Mouse (Mus musculus): Measurements from ENCODE around the gene Pik3r2. TPM values are rescaled to one million over a fixed set of nuclear protein-coding genes. Genes with fewer than 3 reads are reported as not detected.

Pik3r2 gene
- polyA plus RNA-seq, 1 experiment, result 130 TPM

DNA sequence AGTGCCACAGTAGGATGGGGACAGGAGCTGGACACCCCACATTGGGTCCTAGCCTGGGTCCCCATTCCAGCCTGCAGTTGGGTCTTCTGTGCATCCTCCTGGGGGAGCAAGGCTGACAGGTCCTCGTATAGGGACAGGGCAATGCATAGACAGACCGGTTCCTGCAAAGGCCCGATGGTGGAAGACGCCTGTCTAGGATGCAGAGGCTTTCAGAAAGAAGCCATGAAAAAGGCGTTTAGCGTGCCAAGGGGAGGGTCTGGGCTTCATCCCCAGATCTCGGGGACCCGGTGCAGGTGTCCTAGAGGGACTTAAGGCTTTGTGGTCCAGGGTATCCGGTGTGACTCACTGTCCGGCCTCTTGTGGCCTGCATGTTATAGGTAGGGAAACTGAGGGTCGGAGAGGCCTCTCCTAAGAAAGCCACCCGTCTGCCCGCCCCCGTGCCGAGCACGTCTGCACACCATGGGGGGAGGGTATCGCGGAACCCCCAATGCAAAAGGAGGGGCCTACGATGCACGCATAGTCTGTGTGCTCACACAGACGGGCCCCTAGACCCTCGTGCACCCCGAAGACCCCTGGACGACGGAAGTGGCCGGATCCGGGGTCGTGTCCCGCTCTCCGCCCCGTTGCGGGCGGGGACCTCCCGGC, 540 bp downstream of the Pik3r2 start:
- H3K4me3 ChIP-seq, result peak overlapping the region; percentile 92
- H3K4me2 ChIP-seq (ENCODE audit: low read depth), result peak overlapping the region; percentile 93
- peak overlapping the region; percentile 44 for H3ac ChIP-seq (ENCODE audit: control insufficient read depth, insufficient read length)
- no peaks in the 10 kb centered on the region for H3K27me3 ChIP-seq (ENCODE audit: control insufficient read depth, insufficient read depth, insufficient read length)
- TF ChIP-seq CEBPB (IDR thresholded peaks at IDR 0.05; ENCODE audit: insufficient read depth, poor library complexity, severe bottlenecking) (no peak), REST (IDR thresholded peaks at IDR 0.05; ENCODE audit: insufficient read depth, insufficient read length) (no peak), MYOG (IDR thresholded peaks at IDR 0.05; ENCODE audit: control insufficient read depth in 1 of 3, insufficient read depth in 1 of 3, insufficient read length in 2 of 3, low read depth in 2 of 3) (no peak), TCF3 (IDR thresholded peaks at IDR 0.05; ENCODE audit: insufficient read length, low read depth) (no peak), SRF (IDR thresholded peaks at IDR 0.05; ENCODE audit: control insufficient read depth, insufficient read length, low read depth) (no peak), POLR2AphosphoS2 (IDR thresholded peaks at IDR 0.05; ENCODE audit: insufficient read length, low read depth) (no peak)
- H3K36me3 ChIP-seq (ENCODE audit: control insufficient read depth, insufficient read depth), result no peaks in the 10 kb centered on the region
- peaks cover 21% of the 10 kb centered on the region for H3K79me2 ChIP-seq (ENCODE audit: control insufficient read depth, insufficient read depth)

DNA sequence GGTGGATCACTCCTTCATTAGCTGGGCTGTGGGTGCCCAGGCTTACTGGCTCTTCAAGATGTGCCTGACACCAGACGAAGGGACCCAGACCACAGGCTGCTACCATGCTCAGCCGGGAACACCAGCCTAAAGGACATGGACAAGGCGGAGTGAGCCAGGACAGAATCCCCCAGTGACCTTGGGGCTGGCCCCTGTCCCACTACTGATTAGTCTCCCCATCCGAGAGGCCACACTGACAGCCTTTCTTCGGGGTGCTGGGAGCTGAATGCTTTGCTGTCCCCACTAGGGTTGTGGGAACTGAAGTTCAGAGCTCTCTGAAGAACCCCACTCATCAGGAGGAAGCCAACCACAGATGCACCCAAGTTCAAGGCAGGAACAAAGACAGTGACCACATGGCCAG, 1.3 kb downstream of the Pik3r2 start:
- H3K27me3 ChIP-seq (ENCODE audit: control insufficient read depth, insufficient read depth, insufficient read length), result no peaks in the 10 kb centered on the region
- H3K4me3 ChIP-seq, result peak overlapping the region; percentile 92

GRCm38 (mm10) chr8:70774740-70775139, 1.8 kb downstream of the Pik3r2 start:
- TF ChIP-seq SRF (IDR thresholded peaks at IDR 0.05; ENCODE audit: control insufficient read depth, insufficient read length, low read depth), result no peak
- no peak for TF ChIP-seq POLR2AphosphoS2 (IDR thresholded peaks at IDR 0.05; ENCODE audit: insufficient read length, low read depth)
- no peak for TF ChIP-seq TCF3 (IDR thresholded peaks at IDR 0.05; ENCODE audit: insufficient read length, low read depth)
- TF ChIP-seq CEBPB (IDR thresholded peaks at IDR 0.05; ENCODE audit: insufficient read depth, poor library complexity, severe bottlenecking), result no peak
- TF ChIP-seq MAX (IDR thresholded peaks at IDR 0.05; ENCODE audit: low read depth), result no peak
- no peak for TF ChIP-seq POLR2A (IDR thresholded peaks at IDR 0.05; ENCODE audit: insufficient read length, low read depth)
- TF ChIP-seq E2F4 (IDR thresholded peaks at IDR 0.05; ENCODE audit: insufficient read depth), result no peak
- no peak for TF ChIP-seq MYOD1 (IDR thresholded peaks at IDR 0.05; ENCODE audit: control insufficient read depth in 1 of 3, insufficient read length in 2 of 3, low read depth in 2 of 3)
- TF ChIP-seq USF1 (IDR thresholded peaks at IDR 0.05; ENCODE audit: low read depth), result no peak
- no peak for TF ChIP-seq TCF12 (IDR thresholded peaks at IDR 0.05; ENCODE audit: insufficient read depth, poor library complexity, severe bottlenecking)
- no peak for TF ChIP-seq MYOG (IDR thresholded peaks at IDR 0.05; ENCODE audit: control insufficient read depth in 1 of 3, insufficient read depth in 1 of 3, insufficient read length in 2 of 3, low read depth in 2 of 3)
- no peak for TF ChIP-seq REST (IDR thresholded peaks at IDR 0.05; ENCODE audit: insufficient read depth, insufficient read length)
- H3ac ChIP-seq (ENCODE audit: control insufficient read depth, insufficient read length), result peak overlapping the region; percentile 44
- peak overlapping the region; percentile 92 for H3K4me3 ChIP-seq
- H3K36me3 ChIP-seq (ENCODE audit: control insufficient read depth, insufficient read depth), result no peaks in the 10 kb centered on the region
- H3K4me2 ChIP-seq (ENCODE audit: low read depth), result peak overlapping the region; percentile 93
- peaks cover 21% of the 10 kb centered on the region for H3K79me2 ChIP-seq (ENCODE audit: control insufficient read depth, insufficient read depth)
- H3K27me3 ChIP-seq (ENCODE audit: control insufficient read depth, insufficient read depth, insufficient read length), result no peaks in the 10 kb centered on the region

More for the DNA sequence above, 1.3 kb downstream of the Pik3r2 start:
- H3K4me2 ChIP-seq (ENCODE audit: low read depth), result peak overlapping the region; percentile 93
- TF ChIP-seq MYOD1 (IDR thresholded peaks at IDR 0.05; ENCODE audit: control insufficient read depth in 1 of 3, insufficient read length in 2 of 3, low read depth in 2 of 3) (no peak), USF1 (IDR thresholded peaks at IDR 0.05; ENCODE audit: low read depth) (no peak), SRF (IDR thresholded peaks at IDR 0.05; ENCODE audit: control insufficient read depth, insufficient read length, low read depth) (no peak), MAX (IDR thresholded peaks at IDR 0.05; ENCODE audit: low read depth) (no peak), MYOG (IDR thresholded peaks at IDR 0.05; ENCODE audit: control insufficient read depth in 1 of 3, insufficient read depth in 1 of 3, insufficient read length in 2 of 3, low read depth in 2 of 3) (no peak), POLR2A (IDR thresholded peaks at IDR 0.05; ENCODE audit: insufficient read length, low read depth) (no peak), TCF3 (IDR thresholded peaks at IDR 0.05; ENCODE audit: insufficient read length, low read depth) (no peak), REST (IDR thresholded peaks at IDR 0.05; ENCODE audit: insufficient read depth, insufficient read length) (no peak), E2F4 (IDR thresholded peaks at IDR 0.05; ENCODE audit: insufficient read depth) (no peak), CEBPB (IDR thresholded peaks at IDR 0.05; ENCODE audit: insufficient read depth, poor library complexity, severe bottlenecking) (no peak)
- no peaks in the 10 kb centered on the region for H3K36me3 ChIP-seq (ENCODE audit: control insufficient read depth, insufficient read depth)
- H3K79me2 ChIP-seq (ENCODE audit: control insufficient read depth, insufficient read depth), result peaks cover 21% of the 10 kb centered on the region
- H3ac ChIP-seq (ENCODE audit: control insufficient read depth, insufficient read length), result peak overlapping the region; percentile 44

- Histone ChIP-seq H3K4me3 (peak overlapping the region; percentile 92), H3K79me2 (ENCODE audit: control insufficient read depth, insufficient read depth) (peaks cover 21% of the 10 kb centered on the region), H3ac (ENCODE audit: control insufficient read depth, insufficient read length) (no peak overlapping the region), H3K36me3 (ENCODE audit: control insufficient read depth, insufficient read depth) (peaks cover 5% of the 10 kb centered on the region), H3K4me2 (ENCODE audit: low read depth) (peak overlapping the region; percentile 93), H3K27me3 (ENCODE audit: control insufficient read depth, insufficient read depth, insufficient read length) (no peaks in the 10 kb centered on the region)
- TF ChIP-seq E2F4 (IDR thresholded peaks at IDR 0.05; ENCODE audit: insufficient read depth), result no peak
- TF ChIP-seq MYOD1 (IDR thresholded peaks at IDR 0.05; ENCODE audit: control insufficient read depth in 1 of 3, insufficient read length in 2 of 3, low read depth in 2 of 3), result peak in 2 of 3 experiments; percentile 95 to 96
- peak; percentile 57 for TF ChIP-seq POLR2A (IDR thresholded peaks at IDR 0.05; ENCODE audit: insufficient read length, low read depth)
- no peak for TF ChIP-seq CEBPB (IDR thresholded peaks at IDR 0.05; ENCODE audit: insufficient read depth, poor library complexity, severe bottlenecking)
- peak; percentile 54 for TF ChIP-seq TCF3 (IDR thresholded peaks at IDR 0.05; ENCODE audit: insufficient read length, low read depth)
- TF ChIP-seq POLR2AphosphoS2 (IDR thresholded peaks at IDR 0.05; ENCODE audit: insufficient read length, low read depth), result no peak
- TF ChIP-seq TCF12 (IDR thresholded peaks at IDR 0.05; ENCODE audit: insufficient read depth, poor library complexity, severe bottlenecking), result peak; percentile 71
- TF ChIP-seq USF1 (IDR thresholded peaks at IDR 0.05; ENCODE audit: low read depth), result no peak
- no peak for TF ChIP-seq MAX (IDR thresholded peaks at IDR 0.05; ENCODE audit: low read depth)
- no peak for TF ChIP-seq REST (IDR thresholded peaks at IDR 0.05; ENCODE audit: insufficient read depth, insufficient read length)
- TF ChIP-seq MYOG (IDR thresholded peaks at IDR 0.05; ENCODE audit: control insufficient read depth in 1 of 3, insufficient read depth in 1 of 3, insufficient read length in 2 of 3, low read depth in 2 of 3), result peak; percentile 53 to 98 (median 95)
- TF ChIP-seq SRF (IDR thresholded peaks at IDR 0.05; ENCODE audit: control insufficient read depth, insufficient read length, low read depth), result no peak
Observed at GRCm38 (mm10) chr8:70773833-70774232, 2.7 kb downstream of the Pik3r2 start.
